Mouse (Mus musculus) kidney, adult 2 months (tissue): ENCODE results near the gene Jph2.

ENCODE experiments used
- CTCF ChIP-seq: fragments of 200-500 bp; conservative IDR thresholded peaks from 2 replicates; pipeline ENCODE4 v1.5.1; 2011; ENCODE audit warnings: low read depth, mild to moderate bottlenecking, control low read depth, low read length, moderate library complexity, mixed read lengths; ENCODE audit not compliant: insufficient read depth, insufficient read length
- POLR2A ChIP-seq: fragments of 200-500 bp; IDR thresholded peaks from one replicate; pipeline ENCODE4 v1.6.1; 2011; ENCODE audit warnings: low read depth, low read length, control low read depth

- TF ChIP-seq POLR2A (no peak), CTCF (no peak)
These were observed 4.6 kb downstream of the Jph2 start for GRCm38 (mm10) chr2:163393241-163393640.
